Mouse (Mus musculus): Measurements from ENCODE around the gene Apoc3.

The Apoc3 gene

GRCm38 (mm10) chr9:46191644-46192043, 43.8 kb downstream of the Apoc3 start:
- DNase-seq = no peak

- DNase-seq = no peak
Observed at GRCm38 (mm10) chr9:46191234-46191633, 44.2 kb downstream of the Apoc3 start.

GRCm38 (mm10) chr9:46189381-46189780, 46.1 kb downstream of the Apoc3 start:
- no peak for DNase-seq

GRCm38 (mm10) chr9:46188956-46189355, 46.5 kb downstream of the Apoc3 start:
- no peak for DNase-seq

- no peak for DNase-seq
Observed at GRCm38 (mm10) chr9:46188370-46188769, 47.1 kb downstream of the Apoc3 start.

- DNase-seq = no peak
Observed at GRCm38 (mm10) chr9:46186387-46186786, 49.0 kb downstream of the Apoc3 start.

GRCm38 (mm10) chr9:46185191-46185590, 50.2 kb downstream of the Apoc3 start:
- DNase-seq = peak; percentile 55

GRCm38 (mm10) chr9:46184542-46184941, 50.9 kb downstream of the Apoc3 start:
- no peak for DNase-seq
